Mouse (Mus musculus) midbrain, embryonic 11.5 days (tissue): ENCODE results near the gene Nat8f5. TPM values are rescaled to one million over a fixed set of nuclear protein-coding genes. Genes with fewer than 3 reads are reported as not detected.
"Not testable (repeated sequence)": the region's sequence is repeated elsewhere in the genome, so short reads cannot be mapped to it uniquely, and the experiment has no call there.

Experiments
- ATAC-seq: fragments of 200-750 bp; cut with Nextera tagmentation; 2 replicates; pipeline ENCODE4 v1.8.0; 2017; ENCODE audit warnings: moderate TSS enrichment, moderate library complexity; ENCODE audit not compliant: low FRiP score
- DNase-seq: peaks from one replicate; pipeline ENCODE4 v3.0.0; 2015; ENCODE audit warnings: low spot score; ENCODE audit errors: missing footprints
- H3K27ac ChIP-seq: fragments of 300-500 bp; sonication (generic); 2 replicates; pipeline ENCODE4 v1.5.1; 2014; ENCODE audit warnings: low read depth, low read length
- H3K27me3 ChIP-seq: fragments of 300-500 bp; sonication (generic); 2 replicates; pipeline ENCODE4 v1.6.1; 2014; ENCODE audit warnings: mild to moderate bottlenecking, low read length, moderate library complexity, mixed read lengths; ENCODE audit not compliant: control insufficient read depth, insufficient read depth
- H3K36me3 ChIP-seq: fragments of 300-500 bp; sonication (generic); 2 replicates; pipeline ENCODE4 v1.6.1; 2014; ENCODE audit warnings: mild to moderate bottlenecking, low read length, moderate library complexity, mixed read lengths; ENCODE audit not compliant: control insufficient read depth, insufficient read depth
- H3K4me1 ChIP-seq: fragments of 300-500 bp; sonication (generic); 2 replicates; pipeline ENCODE4 v1.6.1; 2014; ENCODE audit warnings: low read length; ENCODE audit not compliant: control insufficient read depth, insufficient read depth
- H3K4me2 ChIP-seq: fragments of 300-500 bp; sonication (generic); 2 replicates; pipeline ENCODE4 v1.6.1; 2014; ENCODE audit warnings: mild to moderate bottlenecking, moderate library complexity
- H3K4me3 ChIP-seq: fragments of 300-500 bp; sonication (generic); 2 replicates; pipeline ENCODE4 v1.5.1; 2014; ENCODE audit warnings: low read depth, low read length
- H3K9ac ChIP-seq: fragments of 300-500 bp; sonication (generic); 2 replicates; pipeline ENCODE4 v1.6.1; 2014; ENCODE audit warnings: low read length
- H3K9me3 ChIP-seq: fragments of 300-500 bp; sonication (generic); 2 replicates; pipeline ENCODE4 v1.6.1; 2016; ENCODE audit warnings: low read length; ENCODE audit not compliant: control insufficient read depth
- WGBS: fragments of 180-500 bp; shearing (Covaris S2); extraction: QIAGEN DNeasy Blood & Tissue Kit; methylation state at CpG from one replicate; pipeline ENCODE4 v1.1.7; 2014; 5-methylcytosine and 5-hydroxymethylcytosine counted together
- polyA plus RNA-seq: library from polyadenylated mRNA; unstranded; fragments of >200 nt; fragmentation: Nextera tagmentation; extraction: Ambion mirVana; gene quantifications from 2 replicates; pipeline ENCODE4 v1.2.1, GENCODE M21; 2014

Gene Nat8f5
- polyA plus RNA-seq, 1 experiment from 2014 or later, result not detected

- H3K27ac ChIP-seq, result no peak overlapping the region
- no peak overlapping the region for H3K4me3 ChIP-seq
- H3K4me1 ChIP-seq, result no peaks in the 10 kb centered on the region
- H3K9ac ChIP-seq, result no peak overlapping the region
- no peak for ATAC-seq
- no peaks in the 10 kb centered on the region for H3K36me3 ChIP-seq
- H3K27me3 ChIP-seq, result no peaks in the 10 kb centered on the region
- no peak overlapping the region for H3K4me2 ChIP-seq
- H3K9me3 ChIP-seq, result no peaks in the 10 kb centered on the region
- DNase-seq, result no peak
- 86% methylated on average over 3 of the region's 3 CpGs for WGBS
Observed at GRCm38 (mm10) chr6:85861247-85861646, 40.5 kb upstream of the Nat8f5 start.

GRCm38 (mm10) chr6:85856194-85856678 is 35.5 kb upstream of the Nat8f5 start:
- ATAC-seq (no peak), DNase-seq (no peak)
- Histone ChIP-seq H3K4me3 (no peak overlapping the region), H3K4me1 (no peaks in the 10 kb centered on the region), H3K9ac (no peak overlapping the region), H3K27ac (no peak overlapping the region), H3K27me3 (no peaks in the 10 kb centered on the region), H3K4me2 (no peak overlapping the region), H3K36me3 (no peaks in the 10 kb centered on the region), H3K9me3 (no peaks in the 10 kb centered on the region)
- WGBS, result 89% methylated on average over 1 of the region's 1 CpGs

- Histone ChIP-seq H3K9me3 (no peaks in the 10 kb centered on the region), H3K4me1 (no peaks in the 10 kb centered on the region), H3K4me3 (no peak overlapping the region), H3K4me2 (no peak overlapping the region), H3K27me3 (no peaks in the 10 kb centered on the region), H3K27ac (no peak overlapping the region), H3K36me3 (no peaks in the 10 kb centered on the region), H3K9ac (no peak overlapping the region)
- DNase-seq (no peak), ATAC-seq (no peak)
- 80% methylated on average over 3 of the region's 3 CpGs for WGBS
Observed at GRCm38 (mm10) chr6:85853481-85853880, 32.7 kb upstream of the Nat8f5 start.

GRCm38 (mm10) chr6:85851062-85851773 is 30.4 kb upstream of the Nat8f5 start:
- H3K9ac ChIP-seq, result no peak overlapping the region
- no peak overlapping the region for H3K4me2 ChIP-seq
- H3K27ac ChIP-seq, result no peak overlapping the region
- no peak for DNase-seq
- H3K9me3 ChIP-seq, result no peaks in the 10 kb centered on the region
- no peaks in the 10 kb centered on the region for H3K27me3 ChIP-seq
- no peaks in the 10 kb centered on the region for H3K36me3 ChIP-seq
- no peaks in the 10 kb centered on the region for H3K4me1 ChIP-seq
- 93% methylated on average over 7 of the region's 7 CpGs for WGBS
- no peak for ATAC-seq
- H3K4me3 ChIP-seq, result no peak overlapping the region

GRCm38 (mm10) chr6:85849240-85849639 is 28.5 kb upstream of the Nat8f5 start:
- Histone ChIP-seq H3K4me1 (no peaks in the 10 kb centered on the region), H3K9me3 (no peaks in the 10 kb centered on the region), H3K27me3 (no peaks in the 10 kb centered on the region), H3K4me3 (no peak overlapping the region), H3K9ac (no peak overlapping the region), H3K36me3 (no peaks in the 10 kb centered on the region), H3K4me2 (no peak overlapping the region), H3K27ac (no peak overlapping the region)
- 33% methylated on average over 2 of the region's 2 CpGs for WGBS
- DNase-seq, result no peak
- no peak for ATAC-seq

GRCm38 (mm10) chr6:85848140-85848539 is 27.4 kb upstream of the Nat8f5 start:
- H3K36me3 ChIP-seq, result no peaks in the 10 kb centered on the region
- no peaks in the 10 kb centered on the region for H3K9me3 ChIP-seq
- H3K4me1 ChIP-seq, result no peaks in the 10 kb centered on the region
- H3K4me3 ChIP-seq, result no peak overlapping the region
- no peak overlapping the region for H3K9ac ChIP-seq
- no peak for ATAC-seq
- H3K27me3 ChIP-seq, result no peaks in the 10 kb centered on the region
- H3K4me2 ChIP-seq, result no peak overlapping the region
- no peak overlapping the region for H3K27ac ChIP-seq
- no peak for DNase-seq
- 84% methylated on average over 4 of the region's 4 CpGs for WGBS

GRCm38 (mm10) chr6:85846921-85847320 is 26.1 kb upstream of the Nat8f5 start:
- Histone ChIP-seq H3K4me2 (no peak overlapping the region), H3K9me3 (no peaks in the 10 kb centered on the region), H3K36me3 (no peaks in the 10 kb centered on the region), H3K27ac (no peak overlapping the region), H3K27me3 (no peaks in the 10 kb centered on the region), H3K9ac (no peak overlapping the region), H3K4me1 (no peaks in the 10 kb centered on the region), H3K4me3 (no peak overlapping the region)
- WGBS, result 65% methylated on average over 1 of the region's 1 CpGs
- ATAC-seq (no peak), DNase-seq (no peak)

GRCm38 (mm10) chr6:85843677-85844458 is 23.1 kb upstream of the Nat8f5 start:
- not testable (repeated sequence) for ATAC-seq, H3K4me1 ChIP-seq, H3K9me3 ChIP-seq, H3K9ac ChIP-seq, H3K27ac ChIP-seq, H3K27me3 ChIP-seq, H3K4me2 ChIP-seq, DNase-seq, H3K4me3 ChIP-seq, H3K36me3 ChIP-seq
- WGBS, result 62% methylated on average over 25 of the region's 25 CpGs

- no peak overlapping the region for H3K9ac ChIP-seq
- no peaks in the 10 kb centered on the region for H3K27me3 ChIP-seq
- no peak overlapping the region for H3K27ac ChIP-seq
- ATAC-seq (no peak), DNase-seq (no peak)
- no peaks in the 10 kb centered on the region for H3K4me1 ChIP-seq
- no peak overlapping the region for H3K4me3 ChIP-seq
- H3K9me3 ChIP-seq, result no peaks in the 10 kb centered on the region
- H3K36me3 ChIP-seq, result no peaks in the 10 kb centered on the region
- 59% methylated on average over 4 of the region's 4 CpGs for WGBS
- no peak overlapping the region for H3K4me2 ChIP-seq
Observed at GRCm38 (mm10) chr6:85839982-85840381, 19.2 kb upstream of the Nat8f5 start.
